ENCODE assay signal across 16 mouse cellular contexts in the genomic region with DNA sequence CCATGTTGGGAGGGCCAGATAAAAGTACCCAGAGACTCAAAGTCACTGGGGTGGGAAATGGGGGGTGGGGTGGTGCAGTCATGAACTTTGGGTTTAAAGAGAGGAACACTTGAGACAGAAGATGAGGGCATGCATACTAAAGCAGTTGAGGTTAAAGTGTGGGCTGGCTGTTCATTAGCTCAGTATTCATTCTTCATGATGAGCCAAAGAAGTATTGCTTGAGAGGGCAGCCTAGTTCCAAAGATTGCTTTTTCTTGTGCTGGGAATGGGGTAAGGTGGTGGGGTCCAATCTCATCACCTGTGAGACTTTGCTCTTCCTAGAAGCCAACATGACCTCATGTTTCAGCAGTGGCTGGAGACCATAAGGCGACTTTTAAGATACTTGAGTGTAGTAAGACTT.
"Had no signal": no experiment of that assay in that cellular context is flagged by ENCODE, and none has a peak within 500 bp of the region (broad histone marks: within the 10 kb centered on the region; RNA-seq: fewer than 3 reads in every experiment).

No protein-coding gene starts in this region.

- H3K9me3 ChIP-seq: midbrain, embryonic 12.5 days; midbrain, embryonic 15.5 days; neural tube, embryonic 15.5 days had no signal

- H3K36me3 ChIP-seq: midbrain, embryonic 12.5 days; midbrain, embryonic 15.5 days; neural tube, embryonic 12.5 days; neural tube, embryonic 15.5 days had no signal

- ATAC-seq: inflammation-experienced regulatory T-cells, adult 6 months; intestine, postnatal 0 days; liver, postnatal 0 days; lung, postnatal 0 days; midbrain, embryonic 15.5 days had no signal

- H3K4me2 ChIP-seq: liver, embryonic 11.5 days; lung, embryonic 14.5 days; midbrain, embryonic 12.5 days; midbrain, embryonic 15.5 days; neural tube, embryonic 12.5 days; neural tube, embryonic 15.5 days had no signal

- H3K27ac ChIP-seq: left cerebral cortex, adult 2 months; liver, embryonic 14.5 days; macrophage; midbrain, embryonic 12.5 days; midbrain, embryonic 15.5 days; neural tube, embryonic 12.5 days; neural tube, embryonic 15.5 days had no signal

- DNase-seq: layer of hippocampus, postnatal 36 days; liver, postnatal 0 days; lung, embryonic 14.5 days; thymus, adult 18-20 months; thymus, postnatal 36 days had no signal

- H3K27me3 ChIP-seq: midbrain, embryonic 12.5 days; midbrain, embryonic 15.5 days; neural tube, embryonic 12.5 days; neural tube, embryonic 15.5 days had no signal

- H3K4me3 ChIP-seq: left cerebral cortex, adult 2 months; midbrain, embryonic 12.5 days; midbrain, embryonic 15.5 days; neural tube, embryonic 12.5 days; neural tube, embryonic 15.5 days had no signal

- H3K9ac ChIP-seq: liver, embryonic 14.5 days; liver, postnatal 0 days; lung, embryonic 14.5 days; midbrain, embryonic 12.5 days; midbrain, embryonic 15.5 days; neural tube, embryonic 12.5 days; neural tube, embryonic 15.5 days had no signal

- H3K4me1 ChIP-seq: midbrain, embryonic 12.5 days; midbrain, embryonic 15.5 days; neural tube, embryonic 12.5 days; neural tube, embryonic 15.5 days had no signal
